Mouse (Mus musculus): ENCODE measurements around the gene Sbno2.
"Not testable (repeated sequence)": the region's sequence is repeated elsewhere in the genome, so short reads cannot be mapped to it uniquely, and the experiment has no call there.

Sbno2 gene

GRCm38 (mm10) chr10:80057683-80058326 lies 47.6 kb downstream of the Sbno2 start:
- no peak for DNase-seq (ENCODE audit: low read depth, low spot score)

GRCm38 (mm10) chr10:80056976-80057682 lies 48.2 kb downstream of the Sbno2 start:
- no peak for DNase-seq (ENCODE audit: low read depth, low spot score)

- DNase-seq (ENCODE audit: low read depth, low spot score), result no peak
Observed at GRCm38 (mm10) chr10:80056506-80056905, 48.9 kb downstream of the Sbno2 start.

- no peak for DNase-seq (ENCODE audit: low read depth, low spot score)
Observed at GRCm38 (mm10) chr10:80055891-80056290, 49.5 kb downstream of the Sbno2 start.

GRCm38 (mm10) chr10:80055364-80055763 lies 50.0 kb downstream of the Sbno2 start:
- DNase-seq (ENCODE audit: low read depth, low spot score), result no peak

- not testable (repeated sequence) for DNase-seq (ENCODE audit: low read depth, low spot score)
Observed at GRCm38 (mm10) chr10:80054911-80055310, 50.5 kb downstream of the Sbno2 start.

GRCm38 (mm10) chr10:80053831-80054815 lies 51.2 kb downstream of the Sbno2 start:
- DNase-seq (ENCODE audit: low read depth, low spot score), result no peak

- DNase-seq (ENCODE audit: low read depth, low spot score), result peak; percentile 100
Observed at GRCm38 (mm10) chr10:80053259-80053780, 52.1 kb downstream of the Sbno2 start.

- no peak for DNase-seq (ENCODE audit: low read depth, low spot score)
Observed at GRCm38 (mm10) chr10:80052374-80052764, 53.0 kb downstream of the Sbno2 start.

GRCm38 (mm10) chr10:80051618-80052373 lies 53.6 kb downstream of the Sbno2 start:
- peak; percentile 81 for DNase-seq (ENCODE audit: low read depth, low spot score)

- peak; percentile 98 for DNase-seq (ENCODE audit: low read depth, low spot score)
Observed at GRCm38 (mm10) chr10:80050885-80051617, 54.3 kb downstream of the Sbno2 start.

GRCm38 (mm10) chr10:80050244-80050643 lies 55.1 kb downstream of the Sbno2 start:
- peak; percentile 58 for DNase-seq (ENCODE audit: low read depth, low spot score)

- DNase-seq (ENCODE audit: low read depth, low spot score), result no peak
Observed at GRCm38 (mm10) chr10:80048834-80049233, 56.5 kb downstream of the Sbno2 start.

- DNase-seq (ENCODE audit: low read depth, low spot score), result no peak
Observed at GRCm38 (mm10) chr10:80048396-80048795, 57.0 kb downstream of the Sbno2 start.

GRCm38 (mm10) chr10:80047041-80047565 lies 58.3 kb downstream of the Sbno2 start, which contains the start of gene Gpx4:
Gpx4 (plus strand) TSS chr10:80047166.
- no peak for DNase-seq (ENCODE audit: low read depth, low spot score)

- DNase-seq (ENCODE audit: low read depth, low spot score), result peak; percentile 80
Observed at GRCm38 (mm10) chr10:80045766-80046165, 59.6 kb downstream of the Sbno2 start.

GRCm38 (mm10) chr10:80045364-80045763 lies 60.0 kb downstream of the Sbno2 start:
- peak; percentile 50 for DNase-seq (ENCODE audit: low read depth, low spot score)

- no peak for DNase-seq (ENCODE audit: low read depth, low spot score)
Observed at GRCm38 (mm10) chr10:80044087-80044486, 61.3 kb downstream of the Sbno2 start.

- DNase-seq (ENCODE audit: low read depth, low spot score), result not testable (repeated sequence)
Observed at GRCm38 (mm10) chr10:80041409-80042060, 63.8 kb downstream of the Sbno2 start.

Measured in ES-CJ7 (cell line).